Mouse (Mus musculus): ENCODE measurements around the gene Rbbp5. TPM values are rescaled to one million over a fixed set of nuclear protein-coding genes. Genes with fewer than 3 reads are reported as not detected.

Rbbp5 gene
- total and polyA plus RNA-seq, 2 experiments from 2014 or later = 22.4 to 23.8 TPM

- Histone ChIP-seq H3K4me2 (ENCODE audit: low read depth, low read length) (no peak overlapping the region), H3K9ac (replicated peaks; ENCODE audit: low read length) (no peak overlapping the region), H3K36me3 (ENCODE audit: insufficient read depth, low read length) (0 out of 2 replicates have a peak, but pooled peaks cover 4% of the 10 kb centered on the region), H3K4me1 (ENCODE audit: insufficient read depth, low read length) (no peaks in the 10 kb centered on the region), H3K27me3 (ENCODE audit: insufficient read depth, low read length) (no peaks in the 10 kb centered on the region), H3K9me3 (ENCODE audit: low read length) (no peaks in the 10 kb centered on the region), H3K4me3 (ENCODE audit: low read length) (no peak overlapping the region), H3K27ac (no peak overlapping the region)
- DNase-seq (ENCODE audit: low spot score) (no peak), ATAC-seq (no peak)
- no peak for TF ChIP-seq CTCF (IDR thresholded peaks at IDR 0.05; ENCODE audit: low read depth)
- WGBS = 88% methylated on average over 2 of the region's 2 CpGs
These were observed 6.1 kb upstream of the Rbbp5 start for GRCm38 (mm10) chr1:132471032-132471431.

GRCm38 (mm10) chr1:132471499-132471898 lies 5.7 kb upstream of the Rbbp5 start:
- Histone ChIP-seq H3K9me3 (ENCODE audit: low read length) (no peaks in the 10 kb centered on the region), H3K4me3 (ENCODE audit: low read length) (no peak overlapping the region), H3K4me2 (ENCODE audit: low read depth, low read length) (no peak overlapping the region), H3K36me3 (ENCODE audit: insufficient read depth, low read length) (0 out of 2 replicates have a peak, but pooled peaks cover 4% of the 10 kb centered on the region), H3K27me3 (ENCODE audit: insufficient read depth, low read length) (no peaks in the 10 kb centered on the region), H3K27ac (no peak overlapping the region), H3K9ac (replicated peaks; ENCODE audit: low read length) (no peak overlapping the region), H3K4me1 (ENCODE audit: insufficient read depth, low read length) (no peaks in the 10 kb centered on the region)
- DNase-seq (ENCODE audit: low spot score) = no peak
- 94% methylated on average over 5 of the region's 5 CpGs for WGBS
- ATAC-seq = no peak
- TF ChIP-seq CTCF (IDR thresholded peaks at IDR 0.05; ENCODE audit: low read depth) = no peak

GRCm38 (mm10) chr1:132472537-132472936 lies 4.6 kb upstream of the Rbbp5 start:
- TF ChIP-seq CTCF (IDR thresholded peaks at IDR 0.05; ENCODE audit: low read depth) = peak; percentile 66
- H3K36me3 ChIP-seq (ENCODE audit: insufficient read depth, low read length) = no peaks in the 10 kb centered on the region
- DNase-seq (ENCODE audit: low spot score) (peak; percentile 42), ATAC-seq (no peak)
- H3K4me2 ChIP-seq (ENCODE audit: low read depth, low read length) = no peak overlapping the region
- no peak overlapping the region for H3K27ac ChIP-seq
- H3K4me3 ChIP-seq (ENCODE audit: low read length) = no peak overlapping the region
- H3K9me3 ChIP-seq (ENCODE audit: low read length) = no peaks in the 10 kb centered on the region
- 57% methylated on average over 5 of the region's 5 CpGs for WGBS
- H3K27me3 ChIP-seq (ENCODE audit: insufficient read depth, low read length) = no peaks in the 10 kb centered on the region
- no peak overlapping the region for H3K9ac ChIP-seq (replicated peaks; ENCODE audit: low read length)
- H3K4me1 ChIP-seq (ENCODE audit: insufficient read depth, low read length) = no peaks in the 10 kb centered on the region

GRCm38 (mm10) chr1:132474496-132474895 lies 2.7 kb upstream of the Rbbp5 start:
- 60% methylated on average over 1 of the region's 1 CpGs for WGBS
- no peak for DNase-seq (ENCODE audit: low spot score)
- H3K4me1 ChIP-seq (ENCODE audit: insufficient read depth, low read length) = 0 out of 2 replicates have a peak, but pooled peaks cover 9% of the 10 kb centered on the region
- no peak overlapping the region for H3K27ac ChIP-seq
- no peak overlapping the region for H3K4me3 ChIP-seq (ENCODE audit: low read length)
- no peak overlapping the region for H3K4me2 ChIP-seq (ENCODE audit: low read depth, low read length)
- no peak for ATAC-seq
- no peaks in the 10 kb centered on the region for H3K9me3 ChIP-seq (ENCODE audit: low read length)
- H3K36me3 ChIP-seq (ENCODE audit: insufficient read depth, low read length) = no peaks in the 10 kb centered on the region
- no peak overlapping the region for H3K9ac ChIP-seq (replicated peaks; ENCODE audit: low read length)
- no peak for TF ChIP-seq CTCF (IDR thresholded peaks at IDR 0.05; ENCODE audit: low read depth)
- H3K27me3 ChIP-seq (ENCODE audit: insufficient read depth, low read length) = no peaks in the 10 kb centered on the region

GRCm38 (mm10) chr1:132476575-132476927 lies 614 bp upstream of the Rbbp5 start:
- Histone ChIP-seq H3K4me3 (ENCODE audit: low read length) (peak overlapping the region; percentile 89), H3K4me2 (ENCODE audit: low read depth, low read length) (peak overlapping the region; percentile 73), H3K9me3 (ENCODE audit: low read length) (no peaks in the 10 kb centered on the region), H3K36me3 (ENCODE audit: insufficient read depth, low read length) (no peaks in the 10 kb centered on the region), H3K27ac (peak overlapping the region; percentile 81), H3K9ac (replicated peaks; ENCODE audit: low read length) (peak overlapping the region; percentile 67), H3K27me3 (ENCODE audit: insufficient read depth, low read length) (no peaks in the 10 kb centered on the region), H3K4me1 (ENCODE audit: insufficient read depth, low read length) (0 out of 2 replicates have a peak, but pooled peaks cover 9% of the 10 kb centered on the region)
- 4% methylated on average over 9 of the region's 9 CpGs for WGBS
- DNase-seq (ENCODE audit: low spot score) (no peak), ATAC-seq (peak; percentile 39)
- TF ChIP-seq CTCF (IDR thresholded peaks at IDR 0.05; ENCODE audit: low read depth) = no peak

GRCm38 (mm10) chr1:132479438-132479837 lies 2.3 kb downstream of the Rbbp5 start:
- Histone ChIP-seq H3K27ac (no peak overlapping the region), H3K4me2 (ENCODE audit: low read depth, low read length) (no peak overlapping the region), H3K9ac (replicated peaks; ENCODE audit: low read length) (no peak overlapping the region), H3K9me3 (ENCODE audit: low read length) (no peaks in the 10 kb centered on the region), H3K4me3 (ENCODE audit: low read length) (no peak overlapping the region), H3K36me3 (ENCODE audit: insufficient read depth, low read length) (no peaks in the 10 kb centered on the region), H3K27me3 (ENCODE audit: insufficient read depth, low read length) (no peaks in the 10 kb centered on the region), H3K4me1 (ENCODE audit: insufficient read depth, low read length) (0 out of 2 replicates have a peak, but pooled peaks cover 9% of the 10 kb centered on the region)
- no peak for TF ChIP-seq CTCF (IDR thresholded peaks at IDR 0.05; ENCODE audit: low read depth)
- ATAC-seq (no peak), DNase-seq (ENCODE audit: low spot score) (no peak)
- 89% methylated on average over 1 of the region's 1 CpGs for WGBS

GRCm38 (mm10) chr1:132481619-132482018 lies 4.5 kb downstream of the Rbbp5 start:
- Histone ChIP-seq H3K9me3 (ENCODE audit: low read length) (no peaks in the 10 kb centered on the region), H3K9ac (replicated peaks; ENCODE audit: low read length) (no peak overlapping the region), H3K4me2 (ENCODE audit: low read depth, low read length) (no peak overlapping the region), H3K36me3 (ENCODE audit: insufficient read depth, low read length) (peaks cover under 1% of the 10 kb centered on the region; the same call in 1 of the 2 replicates), H3K27ac (no peak overlapping the region), H3K4me1 (ENCODE audit: insufficient read depth, low read length) (0 out of 2 replicates have a peak, but pooled peaks cover 9% of the 10 kb centered on the region), H3K4me3 (ENCODE audit: low read length) (no peak overlapping the region), H3K27me3 (ENCODE audit: insufficient read depth, low read length) (no peaks in the 10 kb centered on the region)
- ATAC-seq (no peak), DNase-seq (ENCODE audit: low spot score) (no peak)
- 93% methylated on average over 2 of the region's 2 CpGs for WGBS
- TF ChIP-seq CTCF (IDR thresholded peaks at IDR 0.05; ENCODE audit: low read depth) = no peak
